Comparison of ENCODE assay signal across 13 mouse cellular contexts in genomic region chr5:139081370-139081769, GRCm38 (mm10).
DNase-seq lines count a peak whose midpoint lies in the region; ATAC-seq and TF ChIP-seq lines count a peak whose summit lies in the region.
"Had no signal": no experiment of that assay in that cellular context is flagged by ENCODE, and none has a peak within 500 bp of the region (broad histone marks: within the 10 kb centered on the region; RNA-seq: fewer than 3 reads in every experiment).

No protein-coding gene starts in this region.

- H3K4me2 ChIP-seq in embryonic facial prominence, embryonic 11.5 days (ENCODE audit: low read depth, low read length), result no peak overlapping the region
- H3K4me2 ChIP-seq in neural tube, embryonic 11.5 days (ENCODE audit: low read depth), result no peak overlapping the region
- H3K4me2 ChIP-seq in intestine, postnatal 0 days (replicated peaks; ENCODE audit: low read depth), result no peak overlapping the region; the same call in 1 of the 2 replicates
- peak overlapping the region; percentile 31 for H3K4me2 ChIP-seq in myocyte (ENCODE audit: low read depth)
- H3K4me2 ChIP-seq: limb, embryonic 15.5 days; midbrain, embryonic 13.5 days; stomach, embryonic 15.5 days had no signal

- H3K9ac ChIP-seq in embryonic facial prominence, embryonic 11.5 days (replicated peaks; ENCODE audit: low read length), result no peak overlapping the region
- no peak overlapping the region for H3K9ac ChIP-seq in neural tube, embryonic 11.5 days (ENCODE audit: low read length)
- no peak overlapping the region for H3K9ac ChIP-seq in intestine, postnatal 0 days (ENCODE audit: low read depth, low read length)
- H3K9ac ChIP-seq: limb, embryonic 15.5 days; midbrain, embryonic 13.5 days; stomach, embryonic 15.5 days had no signal

- WGBS in embryonic facial prominence, embryonic 11.5 days, result 42% methylated on average over 6 of the region's 6 CpGs
- WGBS in embryonic facial prominence, embryonic 10.5 days, result 55% methylated on average over 6 of the region's 6 CpGs
- WGBS in neural tube, embryonic 11.5 days, result 61% methylated on average over 6 of the region's 6 CpGs
- WGBS in intestine, postnatal 0 days, result 23% methylated on average over 6 of the region's 6 CpGs

- TF ChIP-seq CTCF in intestine, postnatal 0 days (IDR thresholded peaks at IDR 0.05; ENCODE audit: low read depth), result no peak

- no peak for ATAC-seq in embryonic facial prominence, embryonic 11.5 days (replicated peaks; ENCODE audit: insufficient number of reproducible peaks, low FRiP score, low TSS enrichment, low read depth)
- no peak for ATAC-seq in neural tube, embryonic 11.5 days (ENCODE audit: insufficient read depth, low FRiP score, low TSS enrichment)
- peak; percentile 45 for ATAC-seq in intestine, postnatal 0 days
- no peak for ATAC-seq in erythroid progenitor cell, adult 5-6 weeks (replicated peaks; ENCODE audit: low FRiP score, poor library complexity, severe bottlenecking)
- ATAC-seq: midbrain, embryonic 13.5 days had no signal

- TF ChIP-seq POLR2A in myocyte (IDR thresholded peaks at IDR 0.05; ENCODE audit: insufficient read length, low read depth), result no peak

- no peaks in the 10 kb centered on the region for H3K27me3 ChIP-seq in embryonic facial prominence, embryonic 11.5 days (ENCODE audit: control insufficient read depth, insufficient read depth, low read length)
- no peaks in the 10 kb centered on the region for H3K27me3 ChIP-seq in embryonic facial prominence, embryonic 10.5 days (replicated peaks; ENCODE audit: low read depth, poor library complexity, severe bottlenecking)
- no peaks in the 10 kb centered on the region for H3K27me3 ChIP-seq in neural tube, embryonic 11.5 days (ENCODE audit: control insufficient read depth, insufficient read depth, low read length)
- H3K27me3 ChIP-seq in intestine, postnatal 0 days (replicated peaks; ENCODE audit: control insufficient read depth, insufficient read depth, low read length), result no peaks in the 10 kb centered on the region
- H3K27me3 ChIP-seq in myocyte (ENCODE audit: control insufficient read depth, insufficient read depth, insufficient read length), result no peaks in the 10 kb centered on the region
- H3K27me3 ChIP-seq: limb, embryonic 15.5 days; midbrain, embryonic 13.5 days; stomach, embryonic 15.5 days had no signal

- no peak overlapping the region for H3K27ac ChIP-seq in embryonic facial prominence, embryonic 11.5 days (replicated peaks; ENCODE audit: low read depth, low read length)
- no peak overlapping the region for H3K27ac ChIP-seq in embryonic facial prominence, embryonic 10.5 days (replicated peaks)
- H3K27ac ChIP-seq in neural tube, embryonic 11.5 days (ENCODE audit: low read depth, low read length), result no peak overlapping the region
- peak overlapping the region; percentile 35; the same call in 1 of the 2 replicates for H3K27ac ChIP-seq in intestine, postnatal 0 days (ENCODE audit: low read depth, low read length)
- H3K27ac ChIP-seq: limb, embryonic 15.5 days; midbrain, embryonic 13.5 days; stomach, embryonic 15.5 days had no signal

- H3K9me3 ChIP-seq in embryonic facial prominence, embryonic 11.5 days (replicated peaks; ENCODE audit: control insufficient read depth, low read length), result no peaks in the 10 kb centered on the region
- H3K9me3 ChIP-seq in embryonic facial prominence, embryonic 10.5 days, result no peaks in the 10 kb centered on the region
- no peaks in the 10 kb centered on the region for H3K9me3 ChIP-seq in neural tube, embryonic 11.5 days (ENCODE audit: control insufficient read depth, low read length)
- H3K9me3 ChIP-seq in intestine, postnatal 0 days (ENCODE audit: control insufficient read depth), result no peaks in the 10 kb centered on the region
- H3K9me3 ChIP-seq: limb, embryonic 15.5 days; midbrain, embryonic 13.5 days; stomach, embryonic 15.5 days had no signal

- no peaks in the 10 kb centered on the region for H3K36me3 ChIP-seq in embryonic facial prominence, embryonic 11.5 days (replicated peaks; ENCODE audit: control insufficient read depth, insufficient read depth, low read depth, low read length)
- H3K36me3 ChIP-seq in embryonic facial prominence, embryonic 10.5 days (replicated peaks), result no peaks in the 10 kb centered on the region
- no peaks in the 10 kb centered on the region for H3K36me3 ChIP-seq in neural tube, embryonic 11.5 days (ENCODE audit: control insufficient read depth, insufficient read depth, low read length)
- H3K36me3 ChIP-seq in intestine, postnatal 0 days (ENCODE audit: control insufficient read depth, insufficient read depth), result no peaks in the 10 kb centered on the region
- H3K36me3 ChIP-seq in myocyte (ENCODE audit: control insufficient read depth, insufficient read depth), result no peaks in the 10 kb centered on the region
- H3K36me3 ChIP-seq: limb, embryonic 15.5 days; midbrain, embryonic 13.5 days; stomach, embryonic 15.5 days had no signal

- no peaks in the 10 kb centered on the region; the same call in 1 of the 2 replicates for H3K4me1 ChIP-seq in embryonic facial prominence, embryonic 11.5 days (ENCODE audit: control insufficient read depth, insufficient read depth, low read length)
- peaks cover 39% of the 10 kb centered on the region for H3K4me1 ChIP-seq in embryonic facial prominence, embryonic 10.5 days
- peaks cover 3% of the 10 kb centered on the region; the same call in 1 of the 2 replicates for H3K4me1 ChIP-seq in neural tube, embryonic 11.5 days (ENCODE audit: control insufficient read depth, insufficient read depth, low read length)
- H3K4me1 ChIP-seq in intestine, postnatal 0 days (replicated peaks; ENCODE audit: control insufficient read depth, insufficient read depth, low read length), result no peaks in the 10 kb centered on the region

- no peak overlapping the region for H3ac ChIP-seq in myocyte (ENCODE audit: control insufficient read depth, insufficient read length)

- no peaks in the 10 kb centered on the region for H3K79me2 ChIP-seq in myocyte (ENCODE audit: control insufficient read depth, insufficient read depth)

- H3K4me3 ChIP-seq in embryonic facial prominence, embryonic 11.5 days (ENCODE audit: low read depth, low read length), result no peak overlapping the region
- H3K4me3 ChIP-seq in embryonic facial prominence, embryonic 10.5 days, result no peak overlapping the region
- no peak overlapping the region for H3K4me3 ChIP-seq in neural tube, embryonic 11.5 days (ENCODE audit: low read depth, low read length)
- no peak overlapping the region for H3K4me3 ChIP-seq in intestine, postnatal 0 days (ENCODE audit: low read depth, low read length)
- no peak overlapping the region for H3K4me3 ChIP-seq in myocyte
- H3K4me3 ChIP-seq: limb, embryonic 15.5 days; midbrain, embryonic 13.5 days; stomach, embryonic 15.5 days had no signal

- peak; percentile 29 for DNase-seq in embryonic facial prominence, embryonic 11.5 days (ENCODE audit: low spot score)
- no peak for DNase-seq in embryonic facial prominence, embryonic 10.5 days (ENCODE audit: low spot score)
- DNase-seq in neural tube, embryonic 11.5 days (ENCODE audit: low spot score), result peak; percentile 14
- DNase-seq in neural tube, embryonic 10.5 days (ENCODE audit: extremely low spot score, low spot score), result no peak
- no peak for DNase-seq in cerebellum, adult 9-11 months
- DNase-seq: cerebellum, postnatal 10 days; retina, postnatal 1 day had no signal

TF ChIP-seq in myocyte, 11 proteins besides CTCF, POLR2A, EP300 and RAD21:
- TF ChIP-seq MYOG (IDR thresholded peaks at IDR 0.05; ENCODE audit: control insufficient read depth in 1 of 3, insufficient read depth in 1 of 3, insufficient read length in 2 of 3, low read depth in 2 of 3), result no peak
- TF ChIP-seq TCF3 (IDR thresholded peaks at IDR 0.05; ENCODE audit: insufficient read length, low read depth), result no peak
- TF ChIP-seq POLR2AphosphoS2 (IDR thresholded peaks at IDR 0.05; ENCODE audit: insufficient read length, low read depth), result no peak
- no peak for TF ChIP-seq CEBPB (IDR thresholded peaks at IDR 0.05; ENCODE audit: insufficient read depth, poor library complexity, severe bottlenecking)
- TF ChIP-seq REST (IDR thresholded peaks at IDR 0.05; ENCODE audit: insufficient read depth, insufficient read length), result no peak
- TF ChIP-seq MAX (IDR thresholded peaks at IDR 0.05; ENCODE audit: low read depth), result no peak
- no peak for TF ChIP-seq SRF (IDR thresholded peaks at IDR 0.05; ENCODE audit: control insufficient read depth, insufficient read length, low read depth)
- no peak for TF ChIP-seq E2F4 (IDR thresholded peaks at IDR 0.05; ENCODE audit: insufficient read depth)
- TF ChIP-seq MYOD1 (IDR thresholded peaks at IDR 0.05; ENCODE audit: control insufficient read depth in 1 of 3, insufficient read length in 2 of 3, low read depth in 2 of 3), result no peak
- no peak for TF ChIP-seq TCF12 (IDR thresholded peaks at IDR 0.05; ENCODE audit: insufficient read depth, poor library complexity, severe bottlenecking)
- no peak for TF ChIP-seq USF1 (IDR thresholded peaks at IDR 0.05; ENCODE audit: low read depth)

Comparison
In these comparisons a context has a peak if more than half of its experiments do, and no peak if none do; other contexts are left out.
1. DNase-seq: peak in embryonic facial prominence, embryonic 11.5 days (single experiment) and neural tube, embryonic 11.5 days (single experiment); none in embryonic facial prominence, embryonic 10.5 days (single experiment), neural tube, embryonic 10.5 days (single experiment) and cerebellum, adult 9-11 months (single experiment).